Mouse (Mus musculus) CD4-positive, CD25-positive, alpha-beta regulatory T cell (primary cell): ENCODE measurements around the gene Zfp992. TPM values are rescaled to one million over a fixed set of nuclear protein-coding genes. Genes with fewer than 3 reads are reported as not detected.

Source experiments
- polyA plus RNA-seq: library from polyadenylated mRNA; unstranded; fragments of 100-300 nt; shearing (Covaris generic); gene quantifications from one replicate; pipeline ENCODE4 v1.2.1, GENCODE M21; 2017

The Zfp992 gene
- polyA plus RNA-seq = 3.5 TPM

GRCm38 (mm10) chr4:146448950-146449349, at the start of gene Zfp992:
Zfp992 (plus strand) TSS chr4:146449023.

GRCm38 (mm10) chr4:146501727-146502126, 52.9 kb downstream of the Zfp992 start, which contains the start of gene Zfp981:
Zfp981 (plus strand) TSS chr4:146502027.

Other genes with a start within 250 kb of the Zfp992 start
- gene Zfp981, start 53.0 kb downstream of the Zfp992 start, polyA plus RNA-seq = not detected
- 5.7 TPM for gene Zfp993, start 161.9 kb downstream of the Zfp992 start, polyA plus RNA-seq